Mouse (Mus musculus): Measurements from ENCODE around the gene Pde4c.

GRCm38 (mm10) chr8:70684291-70684690, 39.2 kb upstream of the Pde4c start:
- no peak for TF ChIP-seq MAFK (IDR thresholded peaks at IDR 0.05; ENCODE audit: borderline replicate concordance, low read depth, low read length)
- TF ChIP-seq ZC3H11A (IDR thresholded peaks at IDR 0.05; ENCODE audit: low read depth, low read length): no peak
- TF ChIP-seq MAX (IDR thresholded peaks at IDR 0.05; ENCODE audit: low read length): no peak
- TF ChIP-seq EP300 (IDR thresholded peaks at IDR 0.05; ENCODE audit: low read depth in 1 of 2, low read length in 2 of 2): no peak
- TF ChIP-seq POLR2A (IDR thresholded peaks at IDR 0.05; ENCODE audit: control insufficient read depth in 1 of 2, insufficient read depth in 1 of 2, low read depth in 1 of 2, low read length in 2 of 2, poor library complexity in 1 of 2): no peak
- TF ChIP-seq TBP (IDR thresholded peaks at IDR 0.05; ENCODE audit: low read depth, low read length): no peak
- TF ChIP-seq USF1 (IDR thresholded peaks at IDR 0.05; ENCODE audit: low read depth, low read length): no peak
- no peak for TF ChIP-seq NELFE (IDR thresholded peaks at IDR 0.05; ENCODE audit: low read depth, low read length)
- no peak for TF ChIP-seq ZMIZ1 (IDR thresholded peaks at IDR 0.05; ENCODE audit: low read depth, low read length)
- TF ChIP-seq UBTF (IDR thresholded peaks at IDR 0.05; ENCODE audit: borderline replicate concordance, insufficient read depth, low read depth, low read length): no peak
